Mouse (Mus musculus) stomach, embryonic 16.5 days (tissue): ENCODE results near the gene Gabbr2. TPM values are rescaled to one million over a fixed set of nuclear protein-coding genes. Genes with fewer than 3 reads are reported as not detected.

Source experiments
- ATAC-seq: fragments of 200-750 bp; cut with Nextera tagmentation; 2 replicates; pipeline ENCODE4 v1.8.0; 2017; ENCODE audit warnings: moderate number of reproducible peaks, moderate TSS enrichment; ENCODE audit not compliant: insufficient read depth, low FRiP score
- H3K27ac ChIP-seq: fragments of 300-500 bp; sonication (generic); 2 replicates; pipeline ENCODE4 v1.5.1; 2014; ENCODE audit warnings: low read length
- H3K27me3 ChIP-seq: fragments of 300-500 bp; sonication (generic); 2 replicates; pipeline ENCODE4 v1.6.1; 2014; ENCODE audit warnings: low read length, control low read depth, mixed read lengths; ENCODE audit not compliant: control insufficient read depth, insufficient read depth
- H3K36me3 ChIP-seq: fragments of 300-500 bp; sonication (generic); 2 replicates; pipeline ENCODE4 v1.6.1; 2014; ENCODE audit warnings: low read length; ENCODE audit not compliant: control insufficient read depth, insufficient read depth
- H3K4me1 ChIP-seq: fragments of 300-500 bp; sonication (generic); 2 replicates; pipeline ENCODE4 v1.6.1; 2014; ENCODE audit warnings: low read length, control low read depth, mixed read lengths; ENCODE audit not compliant: control insufficient read depth, insufficient read depth
- H3K4me2 ChIP-seq: fragments of 300-500 bp; sonication (generic); 2 replicates; pipeline ENCODE4 v1.6.1; 2014; ENCODE audit warnings: low read depth, low read length, mixed read lengths
- H3K4me3 ChIP-seq: fragments of 300-500 bp; sonication (generic); replicated peaks from 2 replicates; pipeline ENCODE4 v1.5.1; 2014; ENCODE audit warnings: mild to moderate bottlenecking, low read length
- H3K9ac ChIP-seq: fragments of 300-500 bp; sonication (generic); 2 replicates; pipeline ENCODE4 v1.6.1; 2014; ENCODE audit warnings: low read length
- H3K9me3 ChIP-seq: fragments of 300-500 bp; sonication (generic); replicated peaks from 2 replicates; pipeline ENCODE4 v1.6.1; 2016; ENCODE audit warnings: low read length, control low read depth; ENCODE audit not compliant: control insufficient read depth
- WGBS: fragments of 180-500 bp; shearing (Covaris S2); extraction: QIAGEN DNeasy Blood & Tissue Kit; methylation state at CpG from one replicate; pipeline ENCODE4 v1.1.7; 2014; 5-methylcytosine and 5-hydroxymethylcytosine counted together
- polyA plus RNA-seq: library from polyadenylated mRNA; unstranded; fragments of >200 nt; fragmentation: Nextera tagmentation; extraction: Ambion mirVana; gene quantifications from 2 replicates; pipeline ENCODE4 v1.2.1, GENCODE M21; 2015

Gabbr2 gene
- polyA plus RNA-seq, 1 experiment from 2014 or later, result 0.10 TPM

DNA sequence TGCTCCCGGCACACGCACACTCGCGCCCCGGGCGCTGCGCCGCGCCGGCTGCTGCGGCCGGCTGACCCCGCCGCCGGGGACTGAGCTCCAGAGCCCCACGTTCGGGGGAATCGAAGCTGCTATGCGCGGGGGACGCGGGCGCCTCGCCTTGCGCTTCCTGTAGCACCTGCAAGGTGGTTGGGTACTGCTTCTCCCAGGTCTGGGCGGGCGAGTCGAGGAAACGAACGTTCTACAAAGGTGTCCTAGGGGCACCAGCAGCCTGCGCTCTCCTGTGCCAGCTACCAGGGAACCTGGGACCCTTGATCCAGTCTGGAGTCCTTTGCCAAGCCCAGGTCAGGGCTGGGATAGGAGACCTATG is 265 bp upstream of the Gabbr2 start:
- Histone ChIP-seq H3K4me1 (peaks cover 4% of the 10 kb centered on the region), H3K9ac (no peak overlapping the region), H3K36me3 (no peaks in the 10 kb centered on the region), H3K4me2 (peak overlapping the region; percentile 79), H3K4me3 (peak overlapping the region; percentile 48), H3K27me3 (peaks cover 59% of the 10 kb centered on the region), H3K9me3 (no peaks in the 10 kb centered on the region), H3K27ac (no peak overlapping the region)
- WGBS, result 1% methylated on average over 31 of the region's 31 CpGs
- ATAC-seq, result no peak

- Histone ChIP-seq H3K9me3 (no peaks in the 10 kb centered on the region), H3K4me3 (no peak overlapping the region)
These were observed 1.2 kb downstream of the Gabbr2 start for GRCm38 (mm10) chr4:46990281-46991015.

GRCm38 (mm10) chr4:46989842-46990241 is 1.8 kb downstream of the Gabbr2 start:
- H3K27me3 ChIP-seq, result peaks cover 59% of the 10 kb centered on the region
- ATAC-seq, result no peak

More at GRCm38 (mm10) chr4:46990281-46991015, 1.2 kb downstream of the Gabbr2 start:
- Histone ChIP-seq H3K9ac (no peak overlapping the region), H3K36me3 (no peaks in the 10 kb centered on the region), H3K27ac (no peak overlapping the region), H3K4me1 (peaks cover 4% of the 10 kb centered on the region), H3K4me2 (no peak overlapping the region), H3K27me3 (peaks cover 59% of the 10 kb centered on the region)
- 4% methylated on average over 29 of the region's 29 CpGs for WGBS
- ATAC-seq, result peak; percentile 30; the same call in 1 of the 2 replicates

DNA sequence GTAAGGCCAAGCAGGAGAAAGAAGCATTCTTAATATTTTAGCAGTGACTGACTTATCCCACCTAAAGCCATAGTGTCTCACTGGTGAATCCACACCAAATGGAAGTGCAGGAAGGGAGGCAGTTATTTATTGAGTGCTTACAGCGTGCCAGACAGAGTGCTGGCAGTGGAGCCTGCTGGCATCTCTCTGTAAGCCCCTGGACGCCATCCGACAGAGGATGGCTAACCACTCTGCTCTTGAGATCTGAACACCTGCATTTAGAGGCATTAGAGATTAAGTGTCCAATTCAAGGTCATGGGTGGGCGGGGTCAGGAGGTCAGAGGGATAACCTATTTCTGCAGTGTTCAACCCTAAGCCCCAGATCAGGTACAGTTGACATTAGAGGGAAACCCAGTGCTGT is 2.8 kb downstream of the Gabbr2 start:
- 68% methylated on average over 4 of the region's 4 CpGs for WGBS

More at GRCm38 (mm10) chr4:46989842-46990241, 1.8 kb downstream of the Gabbr2 start:
- Histone ChIP-seq H3K4me3 (no peak overlapping the region), H3K9ac (no peak overlapping the region), H3K27ac (no peak overlapping the region), H3K4me2 (no peak overlapping the region), H3K4me1 (peaks cover 4% of the 10 kb centered on the region), H3K9me3 (no peaks in the 10 kb centered on the region), H3K36me3 (no peaks in the 10 kb centered on the region)
- WGBS, result 3% methylated on average over 17 of the region's 17 CpGs

GRCm38 (mm10) chr4:46988257-46988656 is 3.4 kb downstream of the Gabbr2 start:
- no peaks in the 10 kb centered on the region for H3K36me3 ChIP-seq
- no peak overlapping the region for H3K27ac ChIP-seq
- no peak overlapping the region for H3K4me2 ChIP-seq
- no peak overlapping the region for H3K9ac ChIP-seq
- H3K4me3 ChIP-seq, result no peak overlapping the region
- no peak for ATAC-seq
- peaks cover 4% of the 10 kb centered on the region for H3K4me1 ChIP-seq
- H3K27me3 ChIP-seq, result peaks cover 51% of the 10 kb centered on the region
- H3K9me3 ChIP-seq, result no peaks in the 10 kb centered on the region
- WGBS, result 37% methylated on average over 3 of the region's 3 CpGs

More for the DNA sequence above, 2.8 kb downstream of the Gabbr2 start:
- no peak overlapping the region for H3K9ac ChIP-seq
- no peak overlapping the region for H3K4me3 ChIP-seq
- peaks cover 51% of the 10 kb centered on the region for H3K27me3 ChIP-seq
- H3K36me3 ChIP-seq, result no peaks in the 10 kb centered on the region
- no peak overlapping the region for H3K27ac ChIP-seq
- H3K4me1 ChIP-seq, result peaks cover 4% of the 10 kb centered on the region
- H3K4me2 ChIP-seq, result no peak overlapping the region
- no peak for ATAC-seq
- H3K9me3 ChIP-seq, result no peaks in the 10 kb centered on the region

DNA sequence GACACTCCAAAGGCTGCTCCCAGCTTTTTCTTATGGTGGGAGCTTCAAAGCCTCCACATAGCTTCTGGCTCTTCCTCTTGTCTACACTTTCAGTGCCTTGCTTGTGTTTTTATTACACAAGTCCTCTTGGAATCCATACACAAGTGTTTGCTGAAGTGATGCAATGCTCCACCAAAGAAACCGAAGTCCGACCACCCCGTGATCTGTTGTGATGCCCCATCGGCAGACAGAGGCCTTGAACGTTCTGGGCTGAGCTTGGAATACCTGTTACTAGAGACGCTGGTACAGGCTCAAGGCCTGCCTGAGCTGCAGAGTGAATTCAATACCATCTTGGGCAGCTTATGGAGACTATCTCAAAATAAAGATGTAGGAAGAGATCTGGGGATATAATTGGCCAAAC is 3.9 kb downstream of the Gabbr2 start:
- H3K36me3 ChIP-seq, result no peaks in the 10 kb centered on the region
- peaks cover 4% of the 10 kb centered on the region for H3K4me1 ChIP-seq
- H3K27me3 ChIP-seq, result peaks cover 48% of the 10 kb centered on the region
- WGBS, result 86% methylated on average over 6 of the region's 6 CpGs
- no peak overlapping the region for H3K4me3 ChIP-seq
- no peaks in the 10 kb centered on the region for H3K9me3 ChIP-seq
- no peak for ATAC-seq
- H3K9ac ChIP-seq, result no peak overlapping the region
- no peak overlapping the region for H3K4me2 ChIP-seq
- H3K27ac ChIP-seq, result no peak overlapping the region

GRCm38 (mm10) chr4:46986054-46986453 is 5.6 kb downstream of the Gabbr2 start:
- Histone ChIP-seq H3K27me3 (peaks cover 31% of the 10 kb centered on the region), H3K9me3 (no peaks in the 10 kb centered on the region), H3K4me1 (no peaks in the 10 kb centered on the region), H3K9ac (no peak overlapping the region), H3K36me3 (no peaks in the 10 kb centered on the region), H3K27ac (no peak overlapping the region), H3K4me2 (no peak overlapping the region), H3K4me3 (no peak overlapping the region)
- ATAC-seq, result no peak

DNA sequence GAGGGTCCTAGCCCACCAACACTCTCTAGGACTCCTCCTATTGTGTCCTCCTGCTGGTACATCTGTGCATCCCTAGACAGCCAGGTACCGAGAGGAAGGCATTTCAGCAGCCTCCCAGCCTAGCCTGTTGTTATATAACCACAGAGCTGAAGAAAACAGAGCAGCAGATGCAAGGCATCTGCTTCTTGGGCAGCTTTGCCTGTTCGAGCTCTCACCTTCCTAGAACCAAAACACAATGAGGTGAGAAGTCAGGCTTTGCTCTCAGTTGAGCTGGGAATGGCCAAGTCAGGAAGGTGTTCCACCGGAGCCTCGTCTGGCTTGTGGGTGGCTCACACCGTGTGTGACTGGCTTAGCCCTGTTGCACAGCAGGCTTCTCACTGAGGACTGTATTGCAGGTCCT is 8.8 kb downstream of the Gabbr2 start:
- Histone ChIP-seq H3K4me2 (no peak overlapping the region), H3K4me1 (no peaks in the 10 kb centered on the region), H3K36me3 (no peaks in the 10 kb centered on the region), H3K27ac (no peak overlapping the region), H3K27me3 (peaks cover 2% of the 10 kb centered on the region; the same call in 1 of the 2 replicates), H3K9me3 (no peaks in the 10 kb centered on the region), H3K4me3 (no peak overlapping the region), H3K9ac (no peak overlapping the region)
- no peak for ATAC-seq
- WGBS, result 57% methylated on average over 5 of the region's 5 CpGs

DNA sequence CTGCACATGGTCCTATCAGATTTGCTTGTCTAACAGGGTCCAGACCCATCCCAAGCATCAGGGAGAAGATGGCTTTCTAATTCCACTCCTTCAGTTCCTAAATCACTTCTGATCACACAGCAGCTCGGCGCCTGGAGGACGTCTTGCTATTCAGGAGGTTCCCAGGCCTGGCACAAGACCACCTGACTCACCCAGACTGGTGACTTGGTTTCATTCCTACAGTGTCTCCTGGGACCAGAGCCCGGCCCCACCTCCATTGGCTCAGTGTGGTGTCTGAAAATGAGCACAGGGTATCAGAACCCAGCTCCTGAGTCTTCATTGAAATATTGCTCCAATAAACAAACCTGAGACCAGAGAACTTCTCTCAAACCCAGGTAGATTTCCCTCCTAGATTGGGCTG is 9.6 kb downstream of the Gabbr2 start:
- ATAC-seq, result no peak
- no peak overlapping the region for H3K4me2 ChIP-seq

More for the DNA sequence above, 9.6 kb downstream of the Gabbr2 start:
- Histone ChIP-seq H3K27ac (no peak overlapping the region), H3K9me3 (no peaks in the 10 kb centered on the region), H3K4me1 (no peaks in the 10 kb centered on the region), H3K9ac (no peak overlapping the region), H3K36me3 (no peaks in the 10 kb centered on the region), H3K4me3 (no peak overlapping the region), H3K27me3 (no peaks in the 10 kb centered on the region)
- WGBS, result 75% methylated on average over 4 of the region's 4 CpGs
